Mouse (Mus musculus) megakaryocyte-erythroid progenitor cell, adult 5-6 weeks (primary cell): ENCODE results near the gene A830018L16Rik. TPM values are rescaled to one million over a fixed set of nuclear protein-coding genes. Genes with fewer than 3 reads are reported as not detected.

Source experiments
- ATAC-seq: replicated peaks from 2 replicates; pipeline ENCODE4 v1.8.0; 2016; ENCODE audit warnings: mild to moderate bottlenecking, inconsistent platforms; ENCODE audit not compliant: severe bottlenecking, poor library complexity, low FRiP score, low TSS enrichment
- total RNA-seq, 2 experiments: library from RNA; stranded (forward) in 1 of 2; stranded (reverse) in 1 of 2; fragments of 200-1000, 215-1000 nt in 1 of 2; fragments of >200 nt in 1 of 2; fragmentation: Nextera tagmentation in 1 of 2; gene quantifications; 2 replicates each; pipeline ENCODE4 v1.2.3; 2014 to 2017

Gene A830018L16Rik
- total RNA-seq, 2 experiments from 2014 or later = not detected

DNA sequence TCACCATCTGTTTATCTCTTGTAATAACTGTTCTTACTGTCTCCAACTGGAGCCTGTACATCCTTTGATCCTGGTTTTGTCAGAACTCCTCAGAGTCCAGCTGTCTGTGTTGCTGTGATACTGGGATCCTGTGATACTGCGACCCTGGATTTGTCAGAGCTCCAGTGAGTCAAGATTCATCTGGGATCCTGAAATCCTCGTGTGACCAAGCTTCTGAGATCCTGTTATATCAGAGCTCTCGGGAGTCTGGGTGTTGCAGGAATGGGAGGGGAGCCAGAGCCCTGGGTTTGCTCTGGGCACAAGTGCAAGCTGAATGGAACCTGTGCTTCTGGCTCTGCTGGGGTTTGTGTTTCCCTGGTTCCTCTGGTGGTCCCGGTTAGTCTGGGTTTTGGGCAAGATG is 166.1 kb downstream of the A830018L16Rik start:
- ATAC-seq = no peak

- no peak for ATAC-seq
Observed at GRCm38 (mm10) chr1:11588305-11588704, 174.4 kb downstream of the A830018L16Rik start.

DNA sequence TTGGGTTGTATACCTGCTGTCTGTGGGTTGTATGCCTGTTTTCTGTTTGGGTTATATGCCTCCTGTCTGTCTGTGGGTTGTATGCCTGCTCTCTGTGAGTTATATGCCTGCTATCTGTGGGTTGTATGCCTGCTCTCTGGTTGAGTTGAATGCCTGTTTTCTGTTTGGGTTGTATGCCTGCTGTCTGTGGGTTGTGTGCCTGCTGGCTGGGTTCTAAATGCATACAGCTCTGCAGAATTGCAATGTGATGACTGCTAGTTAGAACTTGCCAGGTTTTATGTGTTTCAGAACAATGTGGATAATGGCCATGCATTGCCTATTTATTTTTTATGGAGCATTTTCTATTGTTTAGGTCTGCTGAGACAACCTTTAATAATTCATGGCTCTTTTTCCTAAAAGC is 236.2 kb downstream of the A830018L16Rik start:
- ATAC-seq = no peak

- no peak for ATAC-seq
Observed at GRCm38 (mm10) chr1:11652773-11653172, 238.9 kb downstream of the A830018L16Rik start.

DNA sequence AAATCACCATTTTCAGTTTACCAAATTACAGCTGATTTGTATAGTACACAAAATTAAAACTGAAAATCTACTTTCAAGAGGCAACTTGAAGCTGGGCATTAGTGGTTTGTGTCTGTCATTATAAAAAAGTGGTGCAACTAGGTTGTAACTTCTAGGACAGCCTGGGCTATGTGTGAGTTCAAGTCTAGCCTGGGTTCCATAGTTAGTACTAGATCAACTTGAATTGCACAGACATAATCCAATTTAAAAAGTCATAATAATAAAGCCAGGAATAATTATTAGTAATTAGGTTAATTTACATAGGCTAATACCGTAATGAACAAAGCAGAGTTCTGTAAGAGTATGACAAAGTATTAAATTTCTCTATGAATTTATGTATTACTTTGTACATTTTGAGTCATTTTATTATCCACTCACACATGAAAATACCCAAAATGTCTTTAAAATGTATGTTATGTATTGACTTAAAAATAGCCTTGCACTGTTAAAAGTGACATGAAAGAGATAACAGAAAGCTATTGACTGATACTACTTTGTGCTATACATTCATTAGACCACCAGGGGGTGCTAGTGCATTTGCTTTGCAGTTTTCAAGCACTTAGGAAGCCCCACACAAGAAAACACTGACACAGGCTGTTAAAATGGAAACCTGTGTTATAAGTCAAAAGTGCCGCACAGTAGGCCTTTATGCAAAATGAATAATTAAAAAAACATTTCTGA is 243.6 kb downstream of the A830018L16Rik start:
- ATAC-seq = no peak

DNA sequence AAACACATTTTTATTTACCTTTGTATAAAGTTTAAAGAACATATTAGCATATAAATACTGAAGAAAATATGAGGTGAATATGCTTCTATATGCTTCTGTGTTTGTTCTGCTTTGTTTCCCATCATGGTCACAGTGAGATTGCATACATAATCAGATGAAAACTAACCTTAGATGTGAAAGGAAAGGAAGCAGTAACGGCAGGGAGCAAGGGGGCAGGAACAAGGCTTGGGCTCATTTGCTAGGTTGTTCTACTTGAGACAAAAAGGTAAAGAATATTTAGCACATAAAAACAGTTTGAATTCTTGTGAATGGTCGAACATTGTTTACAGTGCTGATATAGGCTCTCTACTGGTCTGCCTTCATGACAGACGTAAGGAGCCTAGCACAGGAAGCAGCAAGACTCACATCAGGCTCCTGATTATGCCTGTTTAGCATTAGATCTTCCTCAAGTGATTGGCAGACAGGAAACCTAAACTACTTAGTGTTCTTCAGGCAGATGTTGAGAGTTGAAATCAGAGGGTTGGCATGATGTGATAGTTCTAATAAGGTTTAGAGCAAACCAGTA is 244.2 kb downstream of the A830018L16Rik start:
- no peak for ATAC-seq

GRCm38 (mm10) chr1:11744749-11745314 is 330.9 kb downstream of the A830018L16Rik start:
- no peak for ATAC-seq

- no peak for ATAC-seq
Observed at GRCm38 (mm10) chr1:11748424-11748823, 334.5 kb downstream of the A830018L16Rik start.

DNA sequence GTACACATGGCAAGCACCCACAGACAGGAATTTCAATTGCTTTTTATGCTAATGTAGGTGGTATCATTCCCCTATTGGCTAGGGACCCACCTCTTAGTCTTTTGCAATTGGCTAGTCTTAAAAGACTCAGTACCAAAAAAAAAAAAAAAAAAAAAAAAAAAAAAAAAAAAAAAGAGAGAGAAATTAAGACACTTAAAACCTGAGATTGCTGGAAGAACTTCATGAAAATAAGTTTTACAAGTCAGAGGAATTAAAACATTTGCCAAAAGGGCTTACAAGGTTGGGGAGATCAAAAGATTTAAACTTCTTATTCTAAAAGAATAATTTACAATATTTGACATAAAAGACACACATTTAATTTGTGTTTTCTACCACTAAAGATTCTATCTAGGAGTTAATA is 336.2 kb downstream of the A830018L16Rik start:
- no peak for ATAC-seq

DNA sequence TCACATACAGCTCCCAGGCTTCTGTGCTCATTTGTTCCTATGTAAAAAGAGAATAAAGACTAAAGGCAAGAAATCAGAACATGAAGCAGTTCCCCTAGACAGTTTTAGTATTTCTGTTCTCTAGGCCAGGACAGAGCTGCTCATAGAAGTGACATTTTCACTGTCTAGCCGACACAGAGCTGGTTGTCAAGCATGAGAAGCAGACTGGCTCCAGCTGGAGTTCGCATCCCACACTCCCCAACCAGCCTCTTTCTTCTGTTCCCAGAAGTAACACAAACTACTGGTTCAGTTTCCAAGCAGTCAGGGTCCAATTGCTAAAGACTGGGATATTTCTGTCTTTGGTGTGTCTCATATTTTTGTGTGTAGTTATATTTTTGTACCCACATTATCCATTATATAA is 336.7 kb downstream of the A830018L16Rik start:
- no peak for ATAC-seq

GRCm38 (mm10) chr1:11751996-11752395 is 338.1 kb downstream of the A830018L16Rik start:
- ATAC-seq = no peak

GRCm38 (mm10) chr1:11788264-11788663 is 374.4 kb downstream of the A830018L16Rik start:
- ATAC-seq = no peak

GRCm38 (mm10) chr1:11792820-11793219 is 378.9 kb downstream of the A830018L16Rik start:
- ATAC-seq = no peak

- ATAC-seq = no peak
Observed at GRCm38 (mm10) chr1:11795666-11796065, 381.8 kb downstream of the A830018L16Rik start.

DNA sequence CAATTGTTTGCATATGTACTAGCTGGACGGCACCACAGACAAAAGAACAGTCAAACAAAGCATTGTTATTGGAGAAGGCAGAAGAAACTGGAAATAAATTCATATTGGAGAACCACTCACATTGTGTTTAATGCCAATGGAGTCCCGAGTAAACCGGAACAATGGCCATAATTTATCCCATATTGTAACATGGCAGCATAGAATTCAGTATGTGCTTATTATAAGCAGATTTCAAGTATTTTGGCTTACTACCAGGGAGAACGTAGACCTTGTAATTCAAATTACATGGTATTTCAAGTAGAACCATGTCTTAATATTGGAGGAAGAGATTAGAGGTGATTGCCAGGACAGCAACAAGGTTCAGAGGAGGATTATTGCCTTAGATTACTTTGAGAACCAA is 458.9 kb downstream of the A830018L16Rik start:
- ATAC-seq = no peak

- no peak for ATAC-seq
Observed at GRCm38 (mm10) chr1:11873573-11873972, 459.7 kb downstream of the A830018L16Rik start.

DNA sequence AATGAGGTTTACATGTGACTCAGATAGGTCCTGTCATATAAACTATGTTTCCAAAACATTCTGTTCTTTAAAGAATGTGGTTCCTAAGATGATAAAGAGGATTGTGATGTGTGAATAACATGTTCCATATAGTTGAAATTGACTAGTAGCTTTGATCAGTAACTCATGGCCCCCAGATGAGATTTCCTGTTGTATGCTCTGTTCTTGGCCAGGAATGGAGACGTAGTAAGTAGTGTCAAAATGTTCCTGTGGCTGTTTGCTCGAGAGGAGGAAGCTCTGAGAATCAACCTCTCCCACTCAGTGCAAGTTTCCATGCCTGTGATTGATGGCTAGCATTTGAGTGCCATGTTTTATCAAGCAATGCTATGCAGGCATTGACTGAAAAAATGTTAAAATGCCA is 467.8 kb downstream of the A830018L16Rik start:
- no peak for ATAC-seq

DNA sequence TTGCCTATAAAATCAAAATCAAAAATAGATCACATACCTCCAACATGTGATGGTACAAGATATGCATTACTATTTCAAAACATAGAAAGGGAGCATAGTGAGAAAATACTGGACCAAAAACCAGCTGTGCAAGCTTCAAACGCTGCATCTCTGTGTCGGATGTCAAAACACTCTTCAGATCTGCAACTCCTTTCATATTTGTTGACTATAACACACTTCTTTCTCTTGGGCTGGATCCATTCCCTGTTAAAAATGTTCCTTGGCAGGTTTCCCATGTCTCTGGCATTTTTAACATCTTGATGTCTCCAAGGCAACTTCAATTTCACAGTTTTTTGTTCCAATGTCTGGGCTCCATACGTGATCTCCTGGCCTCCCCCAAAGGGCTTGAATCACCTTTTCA is 481.8 kb downstream of the A830018L16Rik start:
- no peak for ATAC-seq

DNA sequence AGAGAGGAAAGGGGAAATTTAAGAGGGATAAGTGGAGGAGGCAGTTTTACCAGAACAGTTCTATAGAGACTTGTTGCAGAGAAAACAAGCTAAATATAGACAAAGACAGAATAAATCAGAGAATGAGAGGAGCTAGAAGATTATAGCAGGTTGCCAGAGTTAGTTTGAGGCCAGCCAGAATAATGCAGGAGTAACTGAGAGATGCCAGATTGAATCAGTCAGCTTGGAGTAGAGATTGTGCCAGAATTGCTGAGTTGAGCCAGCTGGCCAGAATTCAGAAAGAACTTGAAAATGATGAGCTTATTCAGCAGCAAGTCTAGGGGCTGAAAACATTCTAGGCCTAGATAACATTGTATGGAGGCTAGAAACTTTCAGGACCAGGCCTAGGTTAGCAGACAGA is 502.0 kb downstream of the A830018L16Rik start:
- ATAC-seq = no peak

- no peak for ATAC-seq
Observed at GRCm38 (mm10) chr1:11936984-11937383, 523.1 kb downstream of the A830018L16Rik start.
